Mouse (Mus musculus): ENCODE data around the gene Selenop.

GRCm38 (mm10) chr15:3228990-3229389 is 39.4 kb upstream of the Selenop start:
- TF ChIP-seq POLR2A (IDR thresholded peaks at IDR 0.05; ENCODE audit: borderline replicate concordance, control insufficient read depth, low read depth, low read length) (no peak), CTCF (IDR thresholded peaks at IDR 0.05; ENCODE audit: control insufficient read depth, insufficient read depth, low read length) (no peak)

Measured in bone marrow, adult 2 months (tissue).